Mouse (Mus musculus): ENCODE measurements around the gene Pdia4.

Gene Pdia4

GRCm38 (mm10) chr6:47813257-47813878 is at the start of gene Pdia4:
Gene Pdia4 (minus strand): TSS chr6:47813430.
- TF ChIP-seq GATA4 (IDR thresholded peaks at IDR 0.05; ENCODE audit: insufficient replicate concordance, low read length): no peak

- TF ChIP-seq GATA4 (IDR thresholded peaks at IDR 0.05; ENCODE audit: insufficient replicate concordance, low read length): no peak
Measured at GRCm38 (mm10) chr6:47857241-47857640, 44.0 kb upstream of the Pdia4 start.

GRCm38 (mm10) chr6:47845779-47846178 is 32.5 kb upstream of the Pdia4 start:
- no peak for TF ChIP-seq GATA4 (IDR thresholded peaks at IDR 0.05; ENCODE audit: insufficient replicate concordance, low read length)

- TF ChIP-seq GATA4 (IDR thresholded peaks at IDR 0.05; ENCODE audit: insufficient replicate concordance, low read length): no peak
Measured at GRCm38 (mm10) chr6:47842337-47842736, 29.1 kb upstream of the Pdia4 start.

- TF ChIP-seq GATA4 (IDR thresholded peaks at IDR 0.05; ENCODE audit: insufficient replicate concordance, low read length): no peak
Measured at GRCm38 (mm10) chr6:47841831-47842230, 28.6 kb upstream of the Pdia4 start.

- no peak for TF ChIP-seq GATA4 (IDR thresholded peaks at IDR 0.05; ENCODE audit: insufficient replicate concordance, low read length)
Measured at GRCm38 (mm10) chr6:47841077-47841476, 27.8 kb upstream of the Pdia4 start.

- TF ChIP-seq GATA4 (IDR thresholded peaks at IDR 0.05; ENCODE audit: insufficient replicate concordance, low read length): no peak
Measured at GRCm38 (mm10) chr6:47837630-47838029, 24.4 kb upstream of the Pdia4 start.

- TF ChIP-seq GATA4 (IDR thresholded peaks at IDR 0.05; ENCODE audit: insufficient replicate concordance, low read length): no peak
Measured at GRCm38 (mm10) chr6:47835984-47836521, 22.8 kb upstream of the Pdia4 start.

- TF ChIP-seq GATA4 (IDR thresholded peaks at IDR 0.05; ENCODE audit: insufficient replicate concordance, low read length): peak; percentile 36; the same call in 1 of the 2 replicates
Measured at GRCm38 (mm10) chr6:47835482-47835983, 22.3 kb upstream of the Pdia4 start, which contains the start of gene Zfp398. Gene Zfp398 (plus strand): TSS chr6:47835661.

- no peak for TF ChIP-seq GATA4 (IDR thresholded peaks at IDR 0.05; ENCODE audit: insufficient replicate concordance, low read length)
Measured at GRCm38 (mm10) chr6:47832220-47832619, 19.0 kb upstream of the Pdia4 start.

GRCm38 (mm10) chr6:47830104-47831078 is 17.2 kb upstream of the Pdia4 start, which contains the start of gene Zfp786:
Gene Zfp786 (minus strand): TSS chr6:47830867.
- TF ChIP-seq GATA4 (IDR thresholded peaks at IDR 0.05; ENCODE audit: insufficient replicate concordance, low read length): peak; percentile 12; the same call in 1 of the 2 replicates

- TF ChIP-seq GATA4 (IDR thresholded peaks at IDR 0.05; ENCODE audit: insufficient replicate concordance, low read length): no peak
Measured at GRCm38 (mm10) chr6:47828950-47829349, 15.7 kb upstream of the Pdia4 start.

GRCm38 (mm10) chr6:47827462-47827861 is 14.2 kb upstream of the Pdia4 start:
- no peak for TF ChIP-seq GATA4 (IDR thresholded peaks at IDR 0.05; ENCODE audit: insufficient replicate concordance, low read length)

GRCm38 (mm10) chr6:47824241-47824640 is 11.0 kb upstream of the Pdia4 start:
- no peak for TF ChIP-seq GATA4 (IDR thresholded peaks at IDR 0.05; ENCODE audit: insufficient replicate concordance, low read length)

GRCm38 (mm10) chr6:47821776-47822175 is 8.5 kb upstream of the Pdia4 start:
- no peak for TF ChIP-seq GATA4 (IDR thresholded peaks at IDR 0.05; ENCODE audit: insufficient replicate concordance, low read length)

Measured in liver, adult (tissue).